Mouse (Mus musculus): ENCODE data around the gene Sytl2.

Sytl2 gene

GRCm38 (mm10) chr7:90301942-90302646 is at the start of gene Sytl2:
Gene Sytl2 (plus strand): TSS chr7:90302252.
- CTCF ChIA-PET = interaction anchor here (0.6 kb wide), 1 partner anchor 285 kb away, joined by 3 read pairs; no protein-coding TSS in a partner anchor

GRCm38 (mm10) chr7:90252946-90253345 is 49.1 kb upstream of the Sytl2 start:
- CTCF ChIA-PET = no interaction called here

GRCm38 (mm10) chr7:90258701-90259100 is 43.4 kb upstream of the Sytl2 start:
- CTCF ChIA-PET = interaction anchor here (0.7 kb wide), 1 partner anchor 23 kb away, joined by 6 read pairs; no protein-coding TSS in a partner anchor

- CTCF ChIA-PET = no interaction called here
Observed at GRCm38 (mm10) chr7:90259899-90260298, 42.2 kb upstream of the Sytl2 start.

GRCm38 (mm10) chr7:90261902-90262599 is 40.0 kb upstream of the Sytl2 start:
- CTCF ChIA-PET = interaction anchor here (0.8 kb wide), 1 partner anchor 262 kb away, joined by 3 read pairs; no protein-coding TSS in a partner anchor

- CTCF ChIA-PET = interaction anchor here (0.6 to 0.7 kb wide), 3 partner anchors 163 to 271 kb away, joined by 3 to 5 read pairs (median 3); no protein-coding TSS in a partner anchor
Observed at GRCm38 (mm10) chr7:90265289-90265970, 36.6 kb upstream of the Sytl2 start, which contains the start of gene Ccdc83. Gene Ccdc83 (minus strand): TSS chr7:90265777.

- CTCF ChIA-PET = no interaction called here
Observed at GRCm38 (mm10) chr7:90270141-90270540, 31.9 kb upstream of the Sytl2 start.

GRCm38 (mm10) chr7:90274561-90275100 is 27.4 kb upstream of the Sytl2 start:
- CTCF ChIA-PET = no interaction called here

- CTCF ChIA-PET = no interaction called here
Observed at GRCm38 (mm10) chr7:90277246-90277645, 24.8 kb upstream of the Sytl2 start.

- CTCF ChIA-PET = no interaction called here
Observed at GRCm38 (mm10) chr7:90277769-90278168, 24.3 kb upstream of the Sytl2 start.

GRCm38 (mm10) chr7:90279136-90279535 is 22.9 kb upstream of the Sytl2 start:
- CTCF ChIA-PET = interaction anchor here (0.6 to 0.7 kb wide), 3 partner anchors 102 to 157 kb away, joined by 3 to 8 read pairs (median 6); no protein-coding TSS in a partner anchor

- CTCF ChIA-PET = no interaction called here
Observed at GRCm38 (mm10) chr7:90280274-90280875, 21.7 kb upstream of the Sytl2 start.

GRCm38 (mm10) chr7:90280878-90281277 is 21.2 kb upstream of the Sytl2 start:
- CTCF ChIA-PET = no interaction called here

- CTCF ChIA-PET = no interaction called here
Observed at GRCm38 (mm10) chr7:90281759-90282546, 20.1 kb upstream of the Sytl2 start.

- CTCF ChIA-PET = no interaction called here
Observed at GRCm38 (mm10) chr7:90282786-90283185, 19.3 kb upstream of the Sytl2 start.

GRCm38 (mm10) chr7:90284793-90285192 is 17.3 kb upstream of the Sytl2 start:
- CTCF ChIA-PET = no interaction called here

- CTCF ChIA-PET = no interaction called here
Observed at GRCm38 (mm10) chr7:90291885-90292284, 10.2 kb upstream of the Sytl2 start.

- CTCF ChIA-PET = interaction anchor here (0.5 to 0.6 kb wide), 3 partner anchors 26 to 286 kb away, joined by 3 to 4 read pairs (median 3); no protein-coding TSS in a partner anchor
Observed at GRCm38 (mm10) chr7:90302647-90303552, 848 bp downstream of the Sytl2 start.

- CTCF ChIA-PET = interaction anchor here (1.0 kb wide), 1 partner anchor 33 kb away, joined by 3 read pairs; no protein-coding TSS in a partner anchor
Observed at GRCm38 (mm10) chr7:90306079-90306478, 4.0 kb downstream of the Sytl2 start.

- CTCF ChIA-PET = no interaction called here
Observed at GRCm38 (mm10) chr7:90306968-90307367, 4.9 kb downstream of the Sytl2 start.
